Comparison of ENCODE assay signal across 8 mouse cellular contexts in genomic region chr10:70599925-70600305, GRCm38 (mm10). TPM values are rescaled to one million over a fixed set of nuclear protein-coding genes. Genes with fewer than 3 reads are reported as not detected.
DNase-seq lines count a peak whose midpoint lies in the region; ATAC-seq and TF ChIP-seq lines count a peak whose summit lies in the region.

No protein-coding gene starts in this region.

- peak; percentile 31; the same call in 1 of the 2 replicates for ATAC-seq in embryonic facial prominence, embryonic 14.5 days (ENCODE audit: low read depth)
- ATAC-seq in hindbrain, embryonic 16.5 days, result peak; percentile 50
- ATAC-seq in neural tube, embryonic 12.5 days (ENCODE audit: low FRiP score, low read depth), result peak; percentile 59

- no peak for TF ChIP-seq POLR2A in liver, adult 2 months (IDR thresholded peaks at IDR 0.05; ENCODE audit: extremely low read depth, insufficient read depth, low read length)

- H3K79me2 ChIP-seq in liver, adult 2 months (ENCODE audit: control insufficient read depth, insufficient read depth, low read length), result no peaks in the 10 kb centered on the region

- peaks cover 3% of the 10 kb centered on the region; the same call in 1 of the 2 replicates for H3K4me1 ChIP-seq in liver, adult 2 months (ENCODE audit: control insufficient read depth, insufficient read depth, low read length)
- peaks cover 4% of the 10 kb centered on the region; the same call in 1 of the 2 replicates for H3K4me1 ChIP-seq in embryonic facial prominence, embryonic 14.5 days (ENCODE audit: control insufficient read depth, insufficient read depth, low read length)
- peaks cover 8% of the 10 kb centered on the region for H3K4me1 ChIP-seq in hindbrain, embryonic 16.5 days (ENCODE audit: control insufficient read depth, insufficient read depth, low read depth, low read length)
- H3K4me1 ChIP-seq in neural tube, embryonic 12.5 days, result peaks cover 3% of the 10 kb centered on the region

- no peak for DNase-seq in liver, adult 2 months (ENCODE audit: extremely low read depth, low read depth, low spot score)
- DNase-seq in liver, result no peak
- no peak for DNase-seq in embryonic facial prominence, embryonic 14.5 days (ENCODE audit: low spot score)
- DNase-seq in T-cell, adult 2 months (ENCODE audit: low spot score), result no peak
- no peak for DNase-seq in right cerebral cortex, postnatal 14 days
- no peak for DNase-seq in lung, adult 18-20 months

- no peak for TF ChIP-seq CTCF in liver, adult 2 months (IDR thresholded peaks at IDR 0.05; ENCODE audit: low read depth, low read length)

- H3K36me3 ChIP-seq in liver, adult 2 months (ENCODE audit: control insufficient read depth, insufficient read depth, low read length), result no peaks in the 10 kb centered on the region
- H3K36me3 ChIP-seq in embryonic facial prominence, embryonic 14.5 days (ENCODE audit: control insufficient read depth, insufficient read depth, low read length), result no peaks in the 10 kb centered on the region
- no peaks in the 10 kb centered on the region for H3K36me3 ChIP-seq in hindbrain, embryonic 16.5 days (ENCODE audit: control insufficient read depth, insufficient read depth, low read length)
- 0 out of 2 replicates have a peak, but pooled peaks cover 3% of the 10 kb centered on the region for H3K36me3 ChIP-seq in neural tube, embryonic 12.5 days

- H3K4me3 ChIP-seq in liver, adult 2 months (ENCODE audit: insufficient read depth, low read depth, low read length), result peak overlapping the region; percentile 51; the same call in 1 of the 2 replicates
- H3K4me3 ChIP-seq in embryonic facial prominence, embryonic 14.5 days (ENCODE audit: low read depth, low read length), result peak overlapping the region; percentile 72
- H3K4me3 ChIP-seq in hindbrain, embryonic 16.5 days (ENCODE audit: low read length), result peak overlapping the region; percentile 87
- H3K4me3 ChIP-seq in neural tube, embryonic 12.5 days, result peak overlapping the region; percentile 88

- no peak overlapping the region for H3K27ac ChIP-seq in liver, adult 2 months (replicated peaks; ENCODE audit: insufficient read depth, low read depth, low read length)
- 0 out of 2 replicates have a peak overlapping the region, but pooled peaks have one; percentile 21 for H3K27ac ChIP-seq in embryonic facial prominence, embryonic 14.5 days (replicated peaks; ENCODE audit: low read depth, low read length)
- peak overlapping the region; percentile 98 for H3K27ac ChIP-seq in hindbrain, embryonic 16.5 days (ENCODE audit: low read depth, low read length)
- peak overlapping the region; percentile 95 for H3K27ac ChIP-seq in neural tube, embryonic 12.5 days

- H3K27me3 ChIP-seq in liver, adult 2 months (ENCODE audit: control insufficient read depth, insufficient read depth, low read length), result peaks cover 21% of the 10 kb centered on the region
- H3K27me3 ChIP-seq in embryonic facial prominence, embryonic 14.5 days (replicated peaks; ENCODE audit: control insufficient read depth, insufficient read depth, low read length), result peaks cover 24% of the 10 kb centered on the region
- no peaks in the 10 kb centered on the region for H3K27me3 ChIP-seq in hindbrain, embryonic 16.5 days (replicated peaks; ENCODE audit: control insufficient read depth, insufficient read depth, low read length)
- H3K27me3 ChIP-seq in neural tube, embryonic 12.5 days (replicated peaks), result no peaks in the 10 kb centered on the region; the same call in 1 of the 2 replicates

- H3K4me2 ChIP-seq in embryonic facial prominence, embryonic 14.5 days (ENCODE audit: low read depth, low read length), result peak overlapping the region; percentile 94
- peak overlapping the region; percentile 78 for H3K4me2 ChIP-seq in hindbrain, embryonic 16.5 days (ENCODE audit: low read length)
- peak overlapping the region; percentile 91 for H3K4me2 ChIP-seq in neural tube, embryonic 12.5 days (replicated peaks)

- peaks cover 3% of the 10 kb centered on the region; the same call in 1 of the 2 replicates for H3K9me3 ChIP-seq in embryonic facial prominence, embryonic 14.5 days (ENCODE audit: control insufficient read depth, low read length)
- H3K9me3 ChIP-seq in hindbrain, embryonic 16.5 days (ENCODE audit: control insufficient read depth, low read length), result no peaks in the 10 kb centered on the region; the same call in 1 of the 2 replicates
- H3K9me3 ChIP-seq in neural tube, embryonic 12.5 days, result peaks cover 5% of the 10 kb centered on the region; the same call in 1 of the 2 replicates

- H3K9ac ChIP-seq in liver, adult 2 months (ENCODE audit: low read depth, low read length), result no peak overlapping the region
- peak overlapping the region; percentile 54 for H3K9ac ChIP-seq in embryonic facial prominence, embryonic 14.5 days (ENCODE audit: low read depth, low read length)
- peak overlapping the region; percentile 85 for H3K9ac ChIP-seq in hindbrain, embryonic 16.5 days (ENCODE audit: low read depth, low read length)
- H3K9ac ChIP-seq in neural tube, embryonic 12.5 days, result peak overlapping the region; percentile 95

- 1% methylated on average over 28 of the region's 28 CpGs for WGBS in liver, adult 2 months
- WGBS in embryonic facial prominence, embryonic 14.5 days, result under 1% methylated on average over 9 of the region's 28 CpGs
- WGBS in hindbrain, embryonic 16.5 days, result under 1% methylated on average over 24 of the region's 28 CpGs
- under 1% methylated on average over 28 of the region's 28 CpGs for WGBS in neural tube, embryonic 12.5 days

RNA-seq across cellular contexts. Expression of gene Phyhipl, which starts 55.9 kb away (rescaled TPM):
- not detected in 2 replicates for total RNA-seq in liver, adult 2 months (2014; rRNA removed)
- not detected in 2 replicates for polyA plus RNA-seq in liver, adult 2 months (2012; rRNA removed)
- polyA plus RNA-seq in embryonic facial prominence, embryonic 14.5 days (2014; fragmentation: Nextera tagmentation; extraction: Ambion mirVana), result 5.8 and 6.2 TPM in 2 replicates
- polyA plus RNA-seq in hindbrain, embryonic 16.5 days (2015; fragmentation: Nextera tagmentation; extraction: Ambion mirVana), result 337 and 365 TPM in 2 replicates
- 202 and 203 TPM in 2 replicates for polyA plus RNA-seq in neural tube, embryonic 12.5 days (2016; fragmentation: Nextera tagmentation; extraction: Ambion mirVana)

Comparison
In these comparisons a context has a peak if more than half of its experiments do, and no peak if none do; other contexts are left out.
1. RNA of gene Phyhipl, which starts 55.9 kb away (polyA plus RNA-seq): 337 to 365 TPM in hindbrain, embryonic 16.5 days and 202 to 203 TPM in neural tube, embryonic 12.5 days; 5.8 to 6.2 TPM in embryonic facial prominence, embryonic 14.5 days and not detected in liver, adult 2 months; every median in the first group is over 10 times any median in the second.
2. Peak in every context shown above with its lines, with median percentiles within 50 percentile points of each other: H3K4me3 ChIP-seq, ATAC-seq and H3K4me2 ChIP-seq.